Mouse (Mus musculus) bone marrow macrophage, adult 2 months (primary cell): ENCODE measurements around the gene Fads1.

Experiments
- CTCF ChIP-seq: IDR thresholded peaks from 2 replicates; pipeline ENCODE4 v1.5.1; 2012; ENCODE audit warnings: low read depth, mild to moderate bottlenecking, low read length, moderate library complexity
- POLR2A ChIP-seq: IDR thresholded peaks from 2 replicates; pipeline ENCODE4 v1.6.1; 2012; ENCODE audit warnings: mild to moderate bottlenecking, low read depth, low read length, borderline replicate concordance

DNA sequence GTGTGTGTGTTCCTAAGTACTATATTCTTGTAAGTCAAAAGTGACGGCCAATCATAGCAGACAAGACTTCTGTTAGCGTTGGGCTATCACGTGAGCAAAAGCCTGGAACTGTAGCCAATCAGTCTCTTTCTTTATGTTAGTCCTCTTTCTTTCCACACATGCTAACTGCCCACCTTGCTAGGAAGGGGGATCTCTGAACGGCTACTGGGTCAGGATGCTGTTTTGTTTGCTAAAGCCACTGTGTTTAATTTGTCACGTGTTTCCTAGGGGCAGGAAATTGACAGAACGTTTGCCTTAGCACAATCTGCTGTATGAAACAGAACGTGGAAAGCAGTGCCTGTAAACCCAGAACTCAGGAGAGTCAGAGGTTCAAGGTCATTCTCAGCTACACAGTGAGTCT lies 546 bp upstream of the Fads1 start:
- TF ChIP-seq POLR2A (no peak), CTCF (no peak)
